Mouse (Mus musculus) forebrain, embryonic 15.5 days (tissue): Measurements from ENCODE around the gene Trim27. TPM values are rescaled to one million over a fixed set of nuclear protein-coding genes. Genes with fewer than 3 reads are reported as not detected.

ENCODE experiments used
- ATAC-seq: fragments of 200-750 bp; cut with Nextera tagmentation; replicated peaks from 2 replicates; pipeline ENCODE4 v1.8.0; 2017; ENCODE audit warnings: mild to moderate bottlenecking, moderate TSS enrichment, moderate library complexity
- H3K27ac ChIP-seq: fragments of 300-500 bp; sonication (generic); replicated peaks from 2 replicates; pipeline ENCODE4 v1.5.1; 2015; ENCODE audit warnings: mild to moderate bottlenecking, inconsistent platforms
- H3K27me3 ChIP-seq: fragments of 300-500 bp; sonication (generic); 2 replicates; pipeline ENCODE4 v1.6.1; 2015; ENCODE audit warnings: inconsistent platforms
- H3K36me3 ChIP-seq: fragments of 300-500 bp; sonication (generic); 2 replicates; pipeline ENCODE4 v1.6.1; 2015; ENCODE audit warnings: mild to moderate bottlenecking, inconsistent platforms
- H3K4me1 ChIP-seq: fragments of 300-500 bp; sonication (generic); 2 replicates; pipeline ENCODE4 v1.6.1; 2015; ENCODE audit warnings: inconsistent platforms
- H3K4me2 ChIP-seq: fragments of 300-500 bp; sonication (generic); replicated peaks from 2 replicates; pipeline ENCODE4 v1.6.1; 2015; ENCODE audit warnings: mild to moderate bottlenecking, inconsistent platforms
- H3K4me3 ChIP-seq: fragments of 300-500 bp; sonication (generic); 2 replicates; pipeline ENCODE4 v1.5.1; 2015; ENCODE audit warnings: mild to moderate bottlenecking, inconsistent platforms
- H3K9ac ChIP-seq: fragments of 300-500 bp; sonication (generic); replicated peaks from 2 replicates; pipeline ENCODE4 v1.6.1; 2015; ENCODE audit warnings: mild to moderate bottlenecking, inconsistent platforms
- H3K9me3 ChIP-seq: fragments of 300-500 bp; sonication (generic); 2 replicates; pipeline ENCODE4 v1.6.1; 2016; ENCODE audit warnings: inconsistent platforms
- WGBS: fragments of 180-500 bp; shearing (Covaris S2); methylation state at CpG from one replicate; pipeline ENCODE4 v1.1.7; 2015; ENCODE audit warnings: mixed read lengths; 5-methylcytosine and 5-hydroxymethylcytosine counted together
- polyA plus RNA-seq: library from polyadenylated mRNA; unstranded; fragments of >200 nt; fragmentation: Nextera tagmentation; extraction: Ambion mirVana; gene quantifications from 2 replicates; pipeline ENCODE4 v1.2.1, GENCODE M21; 2015

The Trim27 gene
- polyA plus RNA-seq, 1 experiment from 2014 or later, result 98.8 TPM

- H3K27ac ChIP-seq, result no peak overlapping the region
- ATAC-seq, result no peak
- H3K9me3 ChIP-seq, result no peaks in the 10 kb centered on the region
- H3K36me3 ChIP-seq, result peaks cover 7% of the 10 kb centered on the region
- no peaks in the 10 kb centered on the region for H3K27me3 ChIP-seq
- H3K4me3 ChIP-seq, result 0 out of 2 replicates have a peak overlapping the region, but pooled peaks have one; percentile 69
- H3K9ac ChIP-seq, result no peak overlapping the region
- no peaks in the 10 kb centered on the region for H3K4me1 ChIP-seq
- WGBS, result 62% methylated on average over 2 of the region's 2 CpGs
- H3K4me2 ChIP-seq, result no peak overlapping the region
These were observed 19.1 kb downstream of the Trim27 start for GRCm38 (mm10) chr13:21198313-21198712.

- Histone ChIP-seq H3K9me3 (no peaks in the 10 kb centered on the region), H3K4me2 (peak overlapping the region; percentile 59), H3K9ac (peak overlapping the region; percentile 58), H3K27ac (peak overlapping the region; percentile 39), H3K27me3 (no peaks in the 10 kb centered on the region), H3K4me3 (peak overlapping the region; percentile 69), H3K36me3 (peaks cover 5% of the 10 kb centered on the region; the same call in 1 of the 2 replicates), H3K4me1 (no peaks in the 10 kb centered on the region)
- peak; percentile 42 for ATAC-seq
- WGBS, result 2% methylated on average over 17 of the region's 17 CpGs
These were observed 20.1 kb downstream of the Trim27 start for GRCm38 (mm10) chr13:21199046-21200028.

- no peaks in the 10 kb centered on the region for H3K27me3 ChIP-seq
- peak; percentile 97 for ATAC-seq
- peak overlapping the region; percentile 69 for H3K4me3 ChIP-seq
- H3K9me3 ChIP-seq, result no peaks in the 10 kb centered on the region
- 5% methylated on average over 48 of the region's 48 CpGs for WGBS
- peak overlapping the region; percentile 70 for H3K27ac ChIP-seq
- no peaks in the 10 kb centered on the region for H3K36me3 ChIP-seq
- H3K9ac ChIP-seq, result peak overlapping the region; percentile 58
- H3K4me1 ChIP-seq, result no peaks in the 10 kb centered on the region
- peak overlapping the region; percentile 59 for H3K4me2 ChIP-seq
These were observed 21.1 kb downstream of the Trim27 start for GRCm38 (mm10) chr13:21200043-21200999.

- H3K27ac ChIP-seq, result no peak overlapping the region
- WGBS, result 2% methylated on average over 20 of the region's 20 CpGs
- ATAC-seq, result peak; percentile 80
- peak overlapping the region; percentile 28 for H3K4me3 ChIP-seq
- no peaks in the 10 kb centered on the region for H3K9me3 ChIP-seq
- no peak overlapping the region for H3K9ac ChIP-seq
- no peaks in the 10 kb centered on the region for H3K27me3 ChIP-seq
- H3K4me1 ChIP-seq, result peaks cover 4% of the 10 kb centered on the region; the same call in 1 of the 2 replicates
- no peaks in the 10 kb centered on the region for H3K36me3 ChIP-seq
- peak overlapping the region; percentile 42 for H3K4me2 ChIP-seq
These were observed 36.2 kb downstream of the Trim27 start for GRCm38 (mm10) chr13:21215275-21215983.

DNA sequence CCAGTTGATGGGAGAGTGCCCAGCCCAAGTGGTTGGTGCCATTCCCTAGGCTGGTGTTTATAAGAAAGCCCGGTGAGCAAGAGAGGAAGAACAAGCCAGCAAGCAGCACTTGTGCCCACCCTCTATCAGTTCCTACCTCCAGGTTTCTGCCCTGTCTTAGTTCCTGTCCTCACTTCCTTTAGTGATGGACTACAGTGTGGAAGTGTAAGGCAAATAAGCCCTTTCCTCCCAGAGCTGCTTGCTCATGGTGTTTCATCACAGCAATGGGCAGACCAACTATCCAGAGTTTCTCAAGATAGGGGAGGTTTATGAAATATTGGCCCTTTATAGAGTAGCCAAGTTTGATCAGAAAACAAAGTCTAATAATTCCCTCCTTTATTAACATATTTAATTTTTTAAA is 37.5 kb downstream of the Trim27 start:
- no peak overlapping the region for H3K27ac ChIP-seq
- WGBS, result 41% methylated on average over 1 of the region's 1 CpGs
- H3K4me2 ChIP-seq, result no peak overlapping the region
- no peaks in the 10 kb centered on the region for H3K9me3 ChIP-seq
- H3K36me3 ChIP-seq, result no peaks in the 10 kb centered on the region
- H3K4me3 ChIP-seq, result no peak overlapping the region
- no peak overlapping the region for H3K9ac ChIP-seq
- peaks cover 11% of the 10 kb centered on the region for H3K4me1 ChIP-seq
- ATAC-seq, result no peak
- H3K27me3 ChIP-seq, result no peaks in the 10 kb centered on the region

DNA sequence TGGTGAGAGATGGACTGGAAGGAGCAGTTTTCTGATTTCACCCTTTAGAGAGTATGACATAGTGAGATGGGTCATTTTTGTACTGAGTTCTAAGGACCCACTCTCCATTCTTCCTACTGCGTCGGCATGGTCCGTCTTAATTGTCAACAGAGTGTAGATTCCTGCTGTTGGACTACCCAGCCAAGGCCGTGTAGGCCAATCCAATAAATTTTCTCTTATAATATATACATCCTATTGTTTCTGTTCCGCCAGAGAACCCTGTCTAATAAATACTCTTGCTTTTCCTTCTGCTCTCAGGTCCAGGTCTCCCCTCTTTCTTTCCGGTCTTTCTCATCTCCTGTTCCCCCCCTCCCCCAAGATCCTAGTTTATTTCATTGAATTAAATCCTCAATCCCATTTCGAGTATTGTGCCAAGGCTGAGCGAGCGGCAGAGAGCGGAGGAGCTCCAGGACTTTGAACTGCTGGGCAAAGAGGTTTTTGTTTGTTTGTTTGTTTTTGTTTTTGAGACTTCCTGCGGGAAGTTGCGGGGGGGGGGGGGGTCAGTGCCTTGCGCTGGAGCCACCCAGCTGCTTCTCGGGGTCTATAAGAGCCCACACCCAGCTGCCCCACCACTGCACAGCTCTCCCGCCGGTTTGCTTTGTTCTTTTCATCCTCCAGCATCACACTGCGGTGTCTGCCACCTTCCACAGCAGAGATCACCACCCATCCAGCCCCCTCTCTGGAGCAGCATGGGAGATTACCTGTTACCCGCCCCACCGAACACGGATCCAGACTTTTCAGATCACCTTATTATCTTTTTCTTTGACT is 42.6 kb downstream of the Trim27 start:
- peaks cover 14% of the 10 kb centered on the region; the same call in 1 of the 2 replicates for H3K4me1 ChIP-seq
- ATAC-seq, result peak; percentile 93
- WGBS, result 1% methylated on average over 20 of the region's 20 CpGs

DNA sequence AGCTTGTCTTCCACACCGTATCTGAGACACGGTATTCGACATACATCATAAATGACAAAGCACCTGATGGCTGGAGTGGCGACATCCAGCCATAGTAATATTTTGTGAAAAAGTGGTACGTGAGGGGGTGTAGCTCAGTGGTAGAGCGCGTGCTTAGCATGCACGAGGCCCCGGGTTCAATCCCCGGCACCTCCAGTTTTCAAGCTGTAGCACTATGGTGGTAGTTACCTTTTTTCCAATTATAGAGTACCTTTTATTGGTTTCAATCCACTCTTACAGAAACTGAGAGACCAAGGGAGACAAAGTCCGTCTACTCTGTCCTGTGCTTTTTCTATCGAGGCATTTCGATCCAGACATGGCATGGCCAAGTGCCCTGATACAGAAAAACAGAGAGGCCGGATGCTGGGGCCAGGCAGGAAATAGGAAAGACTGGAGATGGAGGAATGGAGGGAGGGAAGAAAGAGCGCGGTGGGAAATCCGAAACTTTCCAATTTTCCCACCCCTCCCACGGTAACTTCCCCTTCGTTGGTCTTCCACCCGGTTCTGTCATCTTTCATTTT is 43.3 kb downstream of the Trim27 start:
- peak overlapping the region; percentile 58 for H3K4me2 ChIP-seq
- peak overlapping the region; percentile 60 for H3K4me3 ChIP-seq
- H3K36me3 ChIP-seq, result no peaks in the 10 kb centered on the region
- no peaks in the 10 kb centered on the region for H3K9me3 ChIP-seq
- peak overlapping the region; percentile 91 for H3K27ac ChIP-seq
- under 1% methylated on average over 20 of the region's 20 CpGs for WGBS
- H3K4me1 ChIP-seq, result peaks cover 14% of the 10 kb centered on the region; the same call in 1 of the 2 replicates
- ATAC-seq, result peak; percentile 95
- H3K9ac ChIP-seq, result peak overlapping the region; percentile 69
- H3K27me3 ChIP-seq, result no peaks in the 10 kb centered on the region

More for the DNA sequence above, 42.6 kb downstream of the Trim27 start:
- no peaks in the 10 kb centered on the region for H3K36me3 ChIP-seq
- H3K9me3 ChIP-seq, result no peaks in the 10 kb centered on the region
- H3K27ac ChIP-seq, result peak overlapping the region; percentile 91
- no peaks in the 10 kb centered on the region for H3K27me3 ChIP-seq
- peak overlapping the region; percentile 69 for H3K9ac ChIP-seq
- peak overlapping the region; percentile 60 for H3K4me3 ChIP-seq
- H3K4me2 ChIP-seq, result peak overlapping the region; percentile 58

DNA sequence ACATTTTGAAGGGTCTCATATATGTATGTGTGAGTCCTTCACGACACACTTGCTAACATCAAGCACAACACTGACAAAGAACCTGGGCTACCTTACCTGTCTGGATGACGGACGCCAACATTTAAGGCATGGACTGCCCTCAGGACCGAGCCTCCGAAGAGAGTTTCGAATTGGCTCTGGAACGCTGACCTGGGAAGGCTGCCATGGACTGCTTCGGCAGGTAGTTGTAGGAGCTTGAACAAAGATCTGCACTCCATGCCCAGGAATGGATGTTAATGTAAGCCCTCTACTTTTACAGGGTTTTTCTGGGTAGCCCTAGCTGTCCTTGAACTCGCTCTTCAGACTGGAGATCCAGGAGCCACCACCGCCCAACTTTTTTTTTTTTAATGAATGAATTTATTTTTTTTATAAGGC is 44.0 kb downstream of the Trim27 start:
- peaks cover 14% of the 10 kb centered on the region; the same call in 1 of the 2 replicates for H3K4me1 ChIP-seq
- ATAC-seq, result no peak

DNA sequence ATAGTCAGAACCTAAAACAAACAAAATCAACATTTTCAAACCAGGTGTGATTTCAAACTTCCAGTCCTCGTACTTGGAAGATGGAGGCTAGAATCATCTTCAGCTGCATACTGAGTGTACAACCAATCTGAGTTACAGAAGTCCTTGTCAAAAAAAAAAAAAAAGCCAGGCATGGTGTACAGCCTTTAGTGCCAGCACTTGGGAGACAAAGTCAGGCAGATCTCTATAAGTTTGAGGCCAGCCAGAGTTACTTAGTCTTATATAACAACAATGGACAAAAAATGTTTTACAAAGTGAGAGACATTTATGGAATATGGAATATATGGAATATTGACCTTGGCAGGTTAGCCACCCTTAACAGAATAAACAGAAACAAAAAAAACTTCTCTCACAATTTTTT is 45.1 kb downstream of the Trim27 start:
- H3K9me3 ChIP-seq, result no peaks in the 10 kb centered on the region
- H3K27me3 ChIP-seq, result no peaks in the 10 kb centered on the region
- 84% methylated on average over 1 of the region's 1 CpGs for WGBS
- no peak overlapping the region for H3K9ac ChIP-seq
- no peaks in the 10 kb centered on the region for H3K36me3 ChIP-seq
- no peak overlapping the region for H3K4me2 ChIP-seq
- no peak for ATAC-seq
- peaks cover 14% of the 10 kb centered on the region; the same call in 1 of the 2 replicates for H3K4me1 ChIP-seq
- H3K4me3 ChIP-seq, result no peak overlapping the region
- H3K27ac ChIP-seq, result no peak overlapping the region

More for the DNA sequence above, 44.0 kb downstream of the Trim27 start:
- Histone ChIP-seq H3K27me3 (no peaks in the 10 kb centered on the region), H3K4me3 (peak overlapping the region; percentile 60), H3K4me2 (peak overlapping the region; percentile 58), H3K9ac (peak overlapping the region; percentile 69), H3K36me3 (no peaks in the 10 kb centered on the region), H3K9me3 (no peaks in the 10 kb centered on the region), H3K27ac (no peak overlapping the region)
- WGBS, result 4% methylated on average over 10 of the region's 10 CpGs

DNA sequence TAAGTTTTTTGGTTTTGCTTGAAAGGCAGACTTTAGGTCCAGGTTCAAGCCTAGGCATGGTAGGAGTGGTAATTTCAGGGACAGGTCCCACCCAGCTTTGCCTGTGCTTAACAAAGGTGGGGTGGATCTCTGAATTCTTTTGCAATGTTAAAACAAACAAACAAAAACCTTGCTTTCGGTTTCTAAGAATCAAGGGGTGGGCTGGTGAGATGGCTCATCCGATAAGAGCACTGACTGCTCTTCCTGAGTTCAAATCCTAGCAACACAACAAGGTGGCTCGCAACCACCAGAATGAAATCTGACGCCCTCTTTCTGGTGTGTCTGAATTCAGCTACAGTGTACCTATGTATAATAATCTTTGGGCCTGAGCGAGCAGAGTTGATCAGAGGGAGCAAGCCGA is 46.0 kb downstream of the Trim27 start:
- peaks cover 14% of the 10 kb centered on the region; the same call in 1 of the 2 replicates for H3K4me1 ChIP-seq
- no peak overlapping the region for H3K27ac ChIP-seq
- H3K4me3 ChIP-seq, result no peak overlapping the region
- 76% methylated on average over 6 of the region's 6 CpGs for WGBS
- H3K27me3 ChIP-seq, result no peaks in the 10 kb centered on the region
- H3K4me2 ChIP-seq, result no peak overlapping the region
- no peaks in the 10 kb centered on the region for H3K36me3 ChIP-seq
- no peak for ATAC-seq
- H3K9me3 ChIP-seq, result no peaks in the 10 kb centered on the region
- no peak overlapping the region for H3K9ac ChIP-seq
